Mouse (Mus musculus) bone marrow, adult 2 months (tissue): ENCODE measurements at regions not wholly inside any gene's neighbourhood (a gene's known extent, or its start where the extent isn't known, plus 50 kb on each side); places are given as distances from the start of the nearest gene placed in this dataset.

Experiments used
- CTCF ChIP-seq: fragments of 200-500 bp; IDR thresholded peaks from 2 replicates; pipeline ENCODE4 v1.5.1; 2011; ENCODE audit warnings: low read length, control low read depth; ENCODE audit not compliant: control insufficient read depth, insufficient read depth
- POLR2A ChIP-seq: fragments of 200-500 bp; IDR thresholded peaks from 2 replicates; pipeline ENCODE4 v1.6.1; 2011; ENCODE audit warnings: low read depth, mild to moderate bottlenecking, control low read depth, low read length, borderline replicate concordance; ENCODE audit not compliant: control insufficient read depth

DNA sequence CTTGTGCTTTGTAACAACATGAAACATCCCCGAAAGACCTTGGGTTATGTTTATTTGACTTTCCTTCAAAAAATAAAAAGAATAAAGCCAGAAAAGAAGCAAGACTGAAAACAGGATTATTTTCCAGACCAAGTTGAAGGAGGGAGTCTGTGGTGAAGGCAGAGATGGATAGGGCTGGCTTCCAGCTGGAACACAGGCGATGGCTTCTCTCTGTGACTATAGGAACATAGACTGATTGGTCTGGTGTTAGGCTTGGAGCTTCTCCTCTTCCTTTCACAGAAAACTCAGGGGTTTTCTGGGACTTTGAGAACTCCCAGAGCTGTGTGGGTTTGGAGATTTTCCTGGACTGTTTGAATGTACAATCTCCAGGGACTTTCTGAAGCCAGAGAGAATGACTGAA, 625.8 kb downstream of the Gm826 start:
- no peak for TF ChIP-seq CTCF
- no peak for TF ChIP-seq POLR2A
